Mouse (Mus musculus) induced T-regulatory cell, adult 2 months (primary cell): ENCODE data around the gene Btf3.

Experiments used
- DNase-seq: peaks from one replicate; pipeline ENCODE4 v3.0.0-alpha.2; 2012; ENCODE audit warnings: low read depth

The Btf3 gene

GRCm38 (mm10) chr13:98316480-98317245 is at the start of gene Btf3:
Gene Btf3, minus strand, starts transcription at chr13:98317006.
- DNase-seq = peak; percentile 97

GRCm38 (mm10) chr13:98365766-98366421 is 49.1 kb upstream of the Btf3 start:
- no peak for DNase-seq

GRCm38 (mm10) chr13:98365081-98365480 is 48.3 kb upstream of the Btf3 start:
- no peak for DNase-seq

- no peak for DNase-seq
Observed at GRCm38 (mm10) chr13:98363046-98363445, 46.2 kb upstream of the Btf3 start.

GRCm38 (mm10) chr13:98361161-98361560 is 44.4 kb upstream of the Btf3 start:
- no peak for DNase-seq

- no peak for DNase-seq
Observed at GRCm38 (mm10) chr13:98360391-98360790, 43.6 kb upstream of the Btf3 start.

GRCm38 (mm10) chr13:98359337-98359736 is 42.5 kb upstream of the Btf3 start:
- DNase-seq = no peak

GRCm38 (mm10) chr13:98358424-98359181 is 41.8 kb upstream of the Btf3 start:
- DNase-seq = no peak

GRCm38 (mm10) chr13:98357433-98358423 is 40.9 kb upstream of the Btf3 start:
- no peak for DNase-seq

GRCm38 (mm10) chr13:98356973-98357425 is 40.2 kb upstream of the Btf3 start:
- DNase-seq = no peak

GRCm38 (mm10) chr13:98356176-98356972 is 39.6 kb upstream of the Btf3 start:
- DNase-seq = no peak

- no peak for DNase-seq
Observed at GRCm38 (mm10) chr13:98355559-98356111, 38.8 kb upstream of the Btf3 start.

- peak; percentile 39 for DNase-seq
Observed at GRCm38 (mm10) chr13:98354871-98355558, 38.2 kb upstream of the Btf3 start.

- no peak for DNase-seq
Observed at GRCm38 (mm10) chr13:98354090-98354801, 37.4 kb upstream of the Btf3 start, which contains the start of gene Foxd1. Gene Foxd1, plus strand, starts transcription at chr13:98354242.

GRCm38 (mm10) chr13:98353709-98354089 is 36.9 kb upstream of the Btf3 start:
- no peak for DNase-seq

GRCm38 (mm10) chr13:98352381-98352975 is 35.7 kb upstream of the Btf3 start:
- no peak for DNase-seq

- peak; percentile 62 for DNase-seq
Observed at GRCm38 (mm10) chr13:98351527-98351926, 34.7 kb upstream of the Btf3 start.

GRCm38 (mm10) chr13:98349491-98349890 is 32.7 kb upstream of the Btf3 start:
- no peak for DNase-seq

GRCm38 (mm10) chr13:98340506-98340905 is 23.7 kb upstream of the Btf3 start:
- no peak for DNase-seq
